Mouse (Mus musculus): Measurements from ENCODE around the gene Ubl4b. TPM values are rescaled to one million over a fixed set of nuclear protein-coding genes. Genes with fewer than 3 reads are reported as not detected.

Ubl4b gene
- polyA plus RNA-seq, 1 experiment from 2014 or later: not detected

Other genes with a start within 250 kb of the Ubl4b start
- 8.7 and 10.3 TPM in 2 replicates for gene Rbm15, start 221.4 kb downstream of the Ubl4b start, polyA plus RNA-seq (2015; fragmentation: Nextera tagmentation; extraction: Ambion mirVana)
- 0.06 and 0.07 TPM in 2 replicates for gene Kcnc4, start 95.5 kb downstream of the Ubl4b start, polyA plus RNA-seq (2015; fragmentation: Nextera tagmentation; extraction: Ambion mirVana)
- gene Slc6a17, start 37.1 kb downstream of the Ubl4b start, polyA plus RNA-seq (2015; fragmentation: Nextera tagmentation; extraction: Ambion mirVana): 4.1 and 4.7 TPM in 2 replicates
- 0.28 and 0.53 TPM in 2 replicates for gene Alx3, start 40.0 kb upstream of the Ubl4b start, polyA plus RNA-seq (2015; fragmentation: Nextera tagmentation; extraction: Ambion mirVana)
- gene Gm10961, start 76.2 kb upstream of the Ubl4b start, polyA plus RNA-seq (2015; fragmentation: Nextera tagmentation; extraction: Ambion mirVana): not detected in 2 replicates
- 36.3 and 37.3 TPM in 2 replicates for gene Strip1, start 76.6 kb upstream of the Ubl4b start, polyA plus RNA-seq (2015; fragmentation: Nextera tagmentation; extraction: Ambion mirVana)
- gene Ahcyl1, start 141.5 kb upstream of the Ubl4b start, polyA plus RNA-seq (2015; fragmentation: Nextera tagmentation; extraction: Ambion mirVana): 45.8 and 48.9 TPM in 2 replicates
- gene Csf1, start 205.4 kb upstream of the Ubl4b start, polyA plus RNA-seq (2015; fragmentation: Nextera tagmentation; extraction: Ambion mirVana): 8.3 and 11.6 TPM in 2 replicates